Mouse (Mus musculus): ENCODE data around the gene Ace2.
A peak's percentile ranks its signal among the peaks of the same experiment; 100 is the strongest.

Ace2 gene

DNA sequence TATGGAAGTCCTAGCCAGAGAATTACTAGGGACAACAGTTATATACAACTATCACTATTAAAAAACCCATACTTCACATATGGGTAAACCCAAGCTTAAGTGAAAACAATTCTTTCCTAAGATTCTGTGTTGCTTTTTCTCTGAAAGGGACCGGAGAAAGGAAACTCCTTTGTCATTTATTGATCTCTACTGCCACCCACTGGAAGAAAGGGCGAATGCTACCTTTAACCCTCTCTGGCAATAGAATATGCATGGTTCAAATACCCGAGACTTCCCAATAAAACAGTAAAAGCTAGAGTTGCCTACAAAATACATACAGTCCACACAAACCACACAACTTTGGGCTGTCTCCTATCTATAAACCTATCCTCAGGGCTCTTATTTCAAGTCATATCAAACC lies 40.6 kb downstream of the Ace2 start:
- peak; percentile 52 for DNase-seq (ENCODE audit: low spot score)

DNA sequence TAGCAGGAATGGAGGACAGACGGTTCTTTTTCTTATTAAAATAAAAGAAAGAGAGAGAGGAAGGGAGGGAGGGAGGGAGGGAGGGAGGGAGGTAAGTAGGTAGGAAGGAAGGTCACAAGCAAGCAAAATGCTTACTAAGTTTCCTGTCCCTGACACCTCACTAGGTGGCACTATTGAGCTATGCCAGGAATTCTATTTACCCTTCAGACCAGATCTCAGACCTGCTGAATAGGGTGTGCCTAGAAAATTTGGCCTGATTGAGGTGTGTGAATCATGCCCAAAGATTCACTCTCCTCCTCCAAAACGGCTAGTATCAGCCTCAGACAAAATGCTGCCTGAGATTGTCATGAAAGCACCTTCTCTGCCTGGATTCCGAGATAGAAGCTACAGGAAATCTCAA lies 44.7 kb downstream of the Ace2 start:
- peak; percentile 70 for DNase-seq (ENCODE audit: low spot score)

DNA sequence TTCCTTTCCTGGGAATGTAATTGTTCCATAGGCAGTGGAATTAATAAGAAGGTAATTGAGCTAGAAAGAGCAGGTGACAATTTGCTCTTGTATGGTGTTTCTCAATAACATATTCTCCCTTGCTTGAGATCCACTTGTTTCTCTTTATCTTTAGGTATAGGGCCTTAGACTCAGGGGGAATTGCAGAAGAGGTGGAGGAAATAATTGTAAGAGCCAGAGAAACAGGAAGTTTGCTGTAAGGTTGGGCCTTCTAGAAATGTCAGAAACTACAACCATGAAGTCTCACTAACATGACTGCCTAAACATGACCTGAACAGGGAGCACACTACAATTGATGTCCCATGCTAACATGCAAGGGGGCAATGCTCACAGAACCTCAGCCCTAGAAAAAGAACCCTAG lies 50.7 kb downstream of the Ace2 start:
- DNase-seq (ENCODE audit: low spot score) = no peak

DNA sequence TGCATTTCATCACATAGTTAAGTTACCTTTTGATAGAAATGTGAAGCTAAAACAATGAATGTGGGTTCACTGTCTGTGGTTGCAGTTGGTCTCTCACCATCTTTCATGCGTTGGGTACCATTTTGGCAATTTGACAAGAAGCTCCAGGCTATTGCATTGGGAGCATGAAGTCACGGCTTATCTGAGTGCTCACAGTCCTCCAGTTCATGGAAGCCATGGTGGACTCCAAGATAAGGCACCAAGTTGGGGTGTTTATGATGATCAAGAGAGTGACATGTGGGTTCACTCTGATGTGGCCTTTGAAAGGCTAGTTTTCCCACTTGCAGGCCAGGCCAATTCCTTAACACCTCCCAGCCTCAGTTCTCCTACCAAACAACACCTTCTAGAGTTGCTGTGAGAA lies 58.5 kb downstream of the Ace2 start:
- DNase-seq (ENCODE audit: low spot score) = no peak

DNA sequence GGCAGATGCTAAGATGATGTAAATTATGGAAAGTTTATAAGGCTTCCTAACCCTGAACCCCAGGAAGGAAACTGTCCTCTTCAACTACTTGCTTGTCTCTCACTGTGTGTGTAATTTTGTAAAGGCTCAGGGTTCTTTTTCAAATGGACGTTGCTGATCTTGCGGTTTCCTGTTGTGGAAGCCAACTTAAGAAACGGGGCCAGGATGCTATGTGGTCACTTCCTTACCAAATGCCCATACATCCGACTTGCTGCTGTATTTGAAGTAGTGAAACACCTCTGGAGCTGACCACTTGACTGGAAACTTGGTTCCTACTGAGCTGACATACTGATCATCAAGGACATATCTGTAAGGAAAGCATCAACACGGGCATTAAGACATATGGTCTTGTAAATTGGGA lies 61.4 kb downstream of the Ace2 start:
- no peak for DNase-seq (ENCODE audit: low spot score)

DNA sequence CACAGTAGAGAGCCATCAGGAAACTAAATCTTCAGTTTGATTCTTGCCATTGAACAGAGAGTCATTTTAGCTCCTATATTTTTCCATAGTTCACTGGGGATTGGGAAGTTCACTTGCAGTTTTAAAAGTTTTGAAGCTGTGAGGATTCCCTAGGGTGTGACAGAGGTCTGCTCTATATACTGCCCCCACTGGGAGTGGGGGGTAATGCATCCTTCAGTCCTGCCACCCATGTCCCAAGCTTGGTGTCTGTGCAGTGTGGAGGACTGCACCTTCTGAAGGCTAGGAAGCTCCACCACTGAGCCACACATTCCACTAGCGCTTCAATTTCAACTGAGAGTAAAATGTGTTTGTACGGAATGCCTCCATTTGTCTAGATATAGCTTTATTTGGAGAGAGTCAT lies 82.9 kb downstream of the Ace2 start:
- DNase-seq (ENCODE audit: low spot score) = no peak

DNA sequence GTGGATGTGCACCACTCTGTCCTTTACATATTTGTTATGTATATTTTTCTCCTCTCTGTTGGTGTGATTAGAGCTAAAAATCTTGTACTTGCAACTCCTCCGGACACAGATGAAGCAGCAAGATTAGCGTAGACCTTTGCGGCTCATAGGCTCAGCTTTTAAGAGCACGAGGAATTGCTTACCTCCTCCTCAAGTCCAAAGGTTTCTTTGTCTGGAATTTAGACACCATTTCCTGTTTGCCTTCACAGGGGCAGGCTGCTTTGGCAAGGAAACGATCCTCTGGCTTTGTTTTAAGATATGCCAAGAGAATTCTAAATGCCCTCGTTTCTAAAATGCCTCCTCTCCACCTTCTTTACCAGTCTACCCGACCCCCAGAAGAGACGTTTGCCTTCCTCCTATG lies 94.2 kb downstream of the Ace2 start:
- no peak for DNase-seq (ENCODE audit: low spot score)
